ENCODE assay signal across 24 mouse cellular contexts in genomic region chrX:160510197-160510596, GRCm38 (mm10). TPM values are rescaled to one million over a fixed set of nuclear protein-coding genes. Genes with fewer than 3 reads are reported as not detected.
DNase-seq lines count a peak whose midpoint lies in the region; ATAC-seq and TF ChIP-seq lines count a peak whose summit lies in the region.
"Had no signal": no experiment of that assay in that cellular context is flagged by ENCODE, and none has a peak within 500 bp of the region (broad histone marks: within the 10 kb centered on the region; RNA-seq: fewer than 3 reads in every experiment).

No protein-coding gene starts in this region.

- H3K27me3 ChIP-seq in myocyte (ENCODE audit: control insufficient read depth, insufficient read depth, insufficient read length), result no peaks in the 10 kb centered on the region
- H3K27me3 ChIP-seq: embryonic facial prominence, embryonic 12.5 days; intestine, embryonic 15.5 days had no signal

- no peak overlapping the region for H3K4me3 ChIP-seq in layer of hippocampus, adult 2 months
- H3K4me3 ChIP-seq in myocyte, result no peak overlapping the region
- H3K4me3 ChIP-seq: embryonic facial prominence, embryonic 12.5 days; intestine, embryonic 15.5 days; limb, embryonic 13.5 days; midbrain, embryonic 10.5 days; neural tube, embryonic 13.5 days had no signal

- TF ChIP-seq CTCF in layer of hippocampus, adult 2 months (conservative IDR thresholded peaks at IDR 0.05), result no peak

- no peak for DNase-seq in layer of hippocampus, adult 2 months (ENCODE audit: low spot score in 2 of 2)
- no peak for DNase-seq in layer of hippocampus, adult 18-20 months (ENCODE audit: low spot score in 2 of 2)
- peak; percentile 58 for DNase-seq in MEL-GATA-1-ER (ENCODE audit: extremely low read depth, low read depth)
- no peak for DNase-seq in spleen, postnatal 4 days (ENCODE audit: low spot score in 2 of 2)
- no peak for DNase-seq in adrenal gland, postnatal 36 days
- DNase-seq in retina, embryonic 14.5 days (ENCODE audit: low spot score), result no peak
- DNase-seq: adrenal gland, postnatal 25 days; cerebellum, adult 8-10 months; heart, postnatal 36 days; layer of hippocampus, postnatal 36 days; lung, postnatal 14 days; right cerebral cortex, postnatal 14 days had no signal

- H3K79me2 ChIP-seq in myocyte (ENCODE audit: control insufficient read depth, insufficient read depth), result peaks cover 2% of the 10 kb centered on the region

- no peaks in the 10 kb centered on the region for H3K36me3 ChIP-seq in myocyte (ENCODE audit: control insufficient read depth, insufficient read depth)
- H3K36me3 ChIP-seq: embryonic facial prominence, embryonic 12.5 days; intestine, embryonic 15.5 days; limb, embryonic 13.5 days; neural tube, embryonic 13.5 days had no signal

- no peak for TF ChIP-seq POLR2A in myocyte (IDR thresholded peaks at IDR 0.05; ENCODE audit: insufficient read length, low read depth)

- peak; percentile 63 for ATAC-seq in common myeloid progenitor, adult 5-6 weeks (replicated peaks; ENCODE audit: low read depth, poor library complexity, severe bottlenecking)
- ATAC-seq: activated CD4-positive, CD25-positive, alpha-beta regulatory T cell, adult 4 months; forebrain, embryonic 14.5 days; intestine, embryonic 15.5 days had no signal

- peak overlapping the region; percentile 28; the same call in 1 of the 2 replicates for H3K27ac ChIP-seq in layer of hippocampus, adult 2 months
- H3K27ac ChIP-seq: embryonic facial prominence, embryonic 12.5 days; hindbrain, embryonic 14.5 days; intestine, embryonic 15.5 days; kidney, postnatal 0 days; limb, embryonic 13.5 days; midbrain, embryonic 10.5 days; neural tube, embryonic 13.5 days; stomach, postnatal 0 days had no signal

- peak overlapping the region; percentile 44 for H3K4me2 ChIP-seq in myocyte (ENCODE audit: low read depth)
- H3K4me2 ChIP-seq: embryonic facial prominence, embryonic 12.5 days; hindbrain, embryonic 14.5 days; intestine, embryonic 15.5 days; limb, embryonic 13.5 days; neural tube, embryonic 13.5 days had no signal

- no peak overlapping the region for H3ac ChIP-seq in myocyte (ENCODE audit: control insufficient read depth, insufficient read length)

TF ChIP-seq in myocyte, 11 proteins besides CTCF, POLR2A, EP300 and RAD21:
- TF ChIP-seq CEBPB (IDR thresholded peaks at IDR 0.05; ENCODE audit: insufficient read depth, poor library complexity, severe bottlenecking) (no peak), USF1 (IDR thresholded peaks at IDR 0.05; ENCODE audit: low read depth) (no peak), MYOG (IDR thresholded peaks at IDR 0.05; ENCODE audit: control insufficient read depth in 1 of 3, insufficient read depth in 1 of 3, insufficient read length in 2 of 3, low read depth in 2 of 3) (no peak), TCF3 (IDR thresholded peaks at IDR 0.05; ENCODE audit: insufficient read length, low read depth) (no peak), E2F4 (IDR thresholded peaks at IDR 0.05; ENCODE audit: insufficient read depth) (no peak), POLR2AphosphoS2 (IDR thresholded peaks at IDR 0.05; ENCODE audit: insufficient read length, low read depth) (no peak), MAX (IDR thresholded peaks at IDR 0.05; ENCODE audit: low read depth) (no peak), MYOD1 (IDR thresholded peaks at IDR 0.05; ENCODE audit: control insufficient read depth in 1 of 3, insufficient read length in 2 of 3, low read depth in 2 of 3) (no peak), REST (IDR thresholded peaks at IDR 0.05; ENCODE audit: insufficient read depth, insufficient read length) (no peak), SRF (IDR thresholded peaks at IDR 0.05; ENCODE audit: control insufficient read depth, insufficient read length, low read depth) (no peak), TCF12 (IDR thresholded peaks at IDR 0.05; ENCODE audit: insufficient read depth, poor library complexity, severe bottlenecking) (no peak)

RNA-seq across cellular contexts. Expression of gene Phka2, which starts 8.2 kb away (rescaled TPM):
- total RNA-seq in layer of hippocampus, adult 2 months (2021), result 10 to 100 TPM; 27.7 to 37.4 TPM
- 10 to 100 TPM; 24.5 to 32.4 TPM for total RNA-seq in layer of hippocampus, adult 18-20 months (2021)
- 48.4 and 51.5 TPM in 2 replicates for total RNA-seq in common myeloid progenitor, adult 5-6 weeks (2017)
- 12.1 TPM for polyA plus RNA-seq in myocyte (2012; fragmentation: generic; extraction: Trizol)
- total RNA-seq in adrenal gland, postnatal 36 days (2021), result 10 to 100 TPM; 25.2 to 28.0 TPM
